Mouse (Mus musculus) kidney, adult 8-10 months (tissue): ENCODE measurements around the gene Drap1.

Experiments
- DNase-seq, 2 experiments: peaks; one replicate each; pipeline ENCODE4 v3.0.0; 2022

Drap1 gene

DNA sequence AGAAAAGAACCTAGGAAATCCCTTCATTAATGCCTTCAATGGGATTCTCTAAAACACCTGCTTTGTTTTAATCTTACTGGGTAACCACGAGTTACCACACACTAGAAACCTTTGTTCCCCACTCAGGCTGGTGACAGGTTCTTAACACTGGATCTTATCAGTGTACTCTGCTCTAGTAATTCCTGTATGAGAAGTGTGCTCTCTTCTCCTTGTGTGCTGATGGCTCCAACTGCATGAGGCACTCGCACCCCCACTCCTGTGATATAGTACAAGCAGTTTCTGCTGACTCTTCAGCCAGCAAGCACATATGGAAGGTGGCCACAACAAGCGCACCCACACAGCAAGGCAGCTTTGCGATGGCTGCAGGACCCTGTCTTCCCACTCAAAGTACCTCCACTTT is 50.6 kb downstream of the Drap1 start:
- DNase-seq = no peak
